Mouse (Mus musculus) gastrocnemius, postnatal 14 days (tissue): ENCODE data around the gene Tas2r126. TPM values are rescaled to one million over a fixed set of nuclear protein-coding genes. Genes with fewer than 3 reads are reported as not detected.

Experiments used
- DNase-seq: peaks from one replicate; pipeline ENCODE4 v3.0.0; 2021; ENCODE audit warnings: mixed read lengths
- intact Hi-C: fragments of 180-260 bp; cut with DNase I; formaldehyde crosslinking; loops from one replicate; pipeline ENCODE4 v1.15.1; 2025; ENCODE audit warnings: low total_unique reads
- total RNA-seq, 2 experiments: library from RNA; stranded (reverse); gene quantifications; 2 replicates each; pipeline ENCODE4 v1.2.3; 2021

Gene Tas2r126
- total RNA-seq, 2 experiments from 2014 or later: not detected

- intact Hi-C loops: no loop called here
- no peak for DNase-seq
Observed at GRCm38 (mm10) chr6:42476235-42476634, 41.9 kb downstream of the Tas2r126 start, which contains the start of gene Olfr457. Gene Olfr457, minus strand, starts transcription at chr6:42476335.

DNA sequence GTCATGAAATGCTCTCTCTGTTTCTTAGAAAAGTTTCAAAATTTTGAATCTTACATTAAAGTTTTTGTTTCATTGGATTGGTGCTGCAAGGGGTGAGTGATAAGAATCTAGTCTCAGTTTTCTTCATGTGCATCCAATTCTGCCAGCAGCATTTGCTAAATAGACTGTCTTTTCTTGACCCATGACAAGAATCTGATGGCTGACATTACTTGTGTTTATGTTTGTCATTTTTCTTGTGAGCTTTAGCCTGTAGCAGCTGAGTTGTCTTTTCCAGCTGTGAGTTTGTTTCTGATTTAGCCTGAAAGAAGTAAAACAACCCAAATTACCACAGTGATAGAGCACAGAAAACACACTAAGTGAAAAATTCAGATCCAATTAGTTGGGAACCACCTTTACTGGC, 50.3 kb downstream of the Tas2r126 start:
- intact Hi-C loops: no loop called here
- no peak for DNase-seq

Other genes starting within 250 kb of the Tas2r126 start
- not detected for gene Tas2r144, start 219.2 kb upstream of the Tas2r126 start, total RNA-seq
- gene Gstk1, start 188.6 kb upstream of the Tas2r126 start, total RNA-seq: 10 to 100 TPM; 18.0 to 18.3 TPM
- gene Tmem139, start 172.6 kb upstream of the Tas2r126 start, total RNA-seq: not detected
- 1 to 10 TPM; 6.7 to 7.6 TPM for gene Casp2, start 169.6 kb upstream of the Tas2r126 start, total RNA-seq
- 10 to 100 TPM; 91.9 to 94.4 TPM for gene Clcn1, start 147.8 kb upstream of the Tas2r126 start, total RNA-seq
- under 1 TPM; 0.60 to 0.80 TPM for gene Fam131b, start 109.9 kb upstream of the Tas2r126 start, total RNA-seq
- 10 to 100 TPM; 35.2 to 40.9 TPM for gene Zyx, start 84.9 kb upstream of the Tas2r126 start, total RNA-seq
- under 1 TPM; 0.07 to 0.21 TPM for gene Epha1, start 61.3 kb upstream of the Tas2r126 start, total RNA-seq
- under 1 TPM in 1 of 2 experiments, not detected in 1; 0.44 TPM for gene Tas2r143, start 34.3 kb upstream of the Tas2r126 start, total RNA-seq
- not detected for gene Tas2r135, start 29.1 kb upstream of the Tas2r126 start, total RNA-seq
- gene Olfr458, start 30.7 kb downstream of the Tas2r126 start, total RNA-seq: not detected
- not detected for gene Olfr457, start 41.8 kb downstream of the Tas2r126 start, total RNA-seq
- not detected for gene Olfr456, start 52.7 kb downstream of the Tas2r126 start, total RNA-seq
- gene Olfr455, start 113.1 kb downstream of the Tas2r126 start, total RNA-seq: not detected
- gene Tcaf3, start 163.2 kb downstream of the Tas2r126 start, total RNA-seq: not detected
- 1 to 10 TPM; 4.4 to 4.6 TPM for gene Tcaf2, start 210.7 kb downstream of the Tas2r126 start, total RNA-seq